8 mouse cellular contexts compared by ENCODE assay signal in genomic region chr15:79466601-79467286, GRCm38 (mm10). TPM values are rescaled to one million over a fixed set of nuclear protein-coding genes. Genes with fewer than 3 reads are reported as not detected.
A peak's percentile ranks its signal among the peaks of the same experiment; 100 is the strongest.
DNase-seq lines count a peak whose midpoint lies in the region; TF ChIP-seq lines count a peak whose summit lies in the region.

No protein-coding gene starts in this region.

- peaks cover 30% of the 10 kb centered on the region for H3K9me3 ChIP-seq in megakaryocyte, embryonic 14.5 days

- intact Hi-C loops in left cerebral cortex, adult 2 months (cut with DNase I), result loop anchor here (1.0 to 5.0 kb wide), 3 partner anchors 64 to 223 kb away; partner anchors contain the start of gene Tmem184b

- no peak overlapping the region for H3K27ac ChIP-seq in left cerebral cortex, adult 2 months

- DNase-seq in R1 (ENCODE audit: low read depth, low spot score), result peak; percentile 92
- peak; percentile 86 to 89 for DNase-seq in cerebellum, postnatal 36 days
- DNase-seq in gastrocnemius, adult 8-10 months (ENCODE audit: low spot score in 2 of 2), result peak; percentile 71 to 77
- peak; percentile 61 for DNase-seq in hindlimb bud, embryonic 11.5 days (ENCODE audit: extremely low spot score, low read depth, low spot score)
- peak; percentile 83 to 90 for DNase-seq in left cerebral cortex, adult 2 months (ENCODE audit: extremely low spot score in 1 of 2, low spot score in 2 of 2)
- DNase-seq in right cerebral cortex, adult 2 months (ENCODE audit: low spot score in 2 of 2), result peak; percentile 91 to 93
- DNase-seq in urinary bladder, postnatal 14 days (ENCODE audit: low spot score), result peak; percentile 87

- no peak overlapping the region for H3K4me3 ChIP-seq in left cerebral cortex, adult 2 months
- H3K4me3 ChIP-seq in megakaryocyte, embryonic 14.5 days (replicated peaks), result peak overlapping the region; percentile 54

- peaks cover 39% of the 10 kb centered on the region for H3K27me3 ChIP-seq in megakaryocyte, embryonic 14.5 days (replicated peaks)

- TF ChIP-seq CTCF in left cerebral cortex, adult 2 months (IDR thresholded peaks at IDR 0.05), result peak; percentile 99

- H3K36me3 ChIP-seq in megakaryocyte, embryonic 14.5 days (replicated peaks; ENCODE audit: low read length), result no peaks in the 10 kb centered on the region

- H3K4me1 ChIP-seq in megakaryocyte, embryonic 14.5 days, result peaks cover 35% of the 10 kb centered on the region

RNA-seq across cellular contexts. Expression of gene Csnk1e, which starts 11.4 kb away (rescaled TPM):
- total RNA-seq in gastrocnemius, adult 8-10 months (2022), result 10 to 100 TPM; 54.1 to 61.3 (median 59.2) TPM
- total RNA-seq in left cerebral cortex, adult 2 months (2021), result 100 to 1,000 TPM; 153 to 159 TPM
- 77.4 and 115 TPM in 2 replicates for polyA plus RNA-seq in megakaryocyte, embryonic 14.5 days (2012; ENCODE audit: insufficient read depth, low replicate concordance)

RNA-seq across cellular contexts. Expression of gene Kcnj4, which starts 38.3 kb away (rescaled TPM):
- under 1 TPM in 1 of 4 experiments, not detected in 3; 0.19 TPM for total RNA-seq in gastrocnemius, adult 8-10 months (2022)
- total RNA-seq in left cerebral cortex, adult 2 months (2021), result 100 to 1,000 TPM; 186 to 202 TPM
- polyA plus RNA-seq in megakaryocyte, embryonic 14.5 days (2012; ENCODE audit: insufficient read depth, low replicate concordance), result not detected in 2 replicates

RNA-seq across cellular contexts. Expression of gene Kdelr3, which starts 49.5 kb away (rescaled TPM):
- 1 to 10 TPM in 2 of 4 experiments, under 1 TPM in 2; 0.80 to 1.2 (median 1.0) TPM for total RNA-seq in gastrocnemius, adult 8-10 months (2022)
- under 1 TPM; 0.32 to 0.33 TPM for total RNA-seq in left cerebral cortex, adult 2 months (2021)
- polyA plus RNA-seq in megakaryocyte, embryonic 14.5 days (2012; ENCODE audit: insufficient read depth, low replicate concordance), result not detected in 2 replicates

Comparison
In these comparisons a context has a peak if more than half of its experiments do, and no peak if none do; other contexts are left out.
1. RNA of gene Kcnj4, which starts 38.3 kb away (total RNA-seq): 186 to 202 TPM in left cerebral cortex, adult 2 months; 0.19 TPM in gastrocnemius, adult 8-10 months; every median in the first group is over 100 times any median in the second.
2. Peak in every context shown above with its lines, with median percentiles within 50 percentile points of each other: DNase-seq.